Mouse (Mus musculus): ENCODE results near the gene Impg1.

DNA sequence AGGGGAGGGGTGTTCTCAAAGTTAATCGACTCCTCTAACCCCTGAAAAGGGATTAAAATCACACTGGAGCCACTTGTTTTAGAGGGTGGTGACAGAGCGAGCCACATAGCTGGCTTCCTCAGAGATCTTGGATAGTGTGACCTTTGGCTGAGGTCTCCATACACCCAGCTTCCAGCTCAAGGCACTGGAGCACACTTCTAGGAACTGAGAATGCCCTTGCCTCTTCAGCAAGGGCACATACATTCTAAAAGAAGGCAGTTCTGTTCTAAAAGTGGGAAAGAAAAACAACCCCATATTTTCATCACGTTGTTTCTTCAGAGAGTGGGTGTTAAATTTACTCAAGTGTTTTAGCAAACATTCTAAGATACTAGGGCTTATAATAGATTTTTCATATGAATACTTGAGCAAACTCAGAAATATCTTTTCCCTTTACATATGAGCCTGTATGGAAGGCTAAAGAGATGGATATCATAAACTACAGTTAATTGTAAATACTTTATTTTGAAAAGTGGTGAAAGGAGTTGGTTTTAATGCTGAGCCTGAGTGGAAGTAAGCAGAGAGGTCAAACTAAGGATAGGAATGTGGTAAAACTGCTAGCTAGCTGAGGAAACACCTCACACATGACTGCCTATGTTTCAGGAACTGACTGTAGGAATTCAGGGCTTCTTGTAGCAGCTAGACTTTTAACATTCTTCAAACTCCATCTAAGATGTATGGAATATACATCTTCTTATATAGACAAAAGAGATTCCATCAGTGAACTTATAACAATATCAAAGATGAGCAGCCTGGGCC is 14.6 kb downstream of the Impg1 start:
- TF ChIP-seq POLR2A (IDR thresholded peaks at IDR 0.05; ENCODE audit: borderline replicate concordance, control insufficient read depth, low read depth, low read length) = no peak
- TF ChIP-seq CTCF (IDR thresholded peaks at IDR 0.05; ENCODE audit: control insufficient read depth, insufficient read depth, low read length) = no peak

Data from bone marrow, adult 2 months (tissue).